Comparison of ENCODE assay signal across 8 mouse cellular contexts in the genomic region with DNA sequence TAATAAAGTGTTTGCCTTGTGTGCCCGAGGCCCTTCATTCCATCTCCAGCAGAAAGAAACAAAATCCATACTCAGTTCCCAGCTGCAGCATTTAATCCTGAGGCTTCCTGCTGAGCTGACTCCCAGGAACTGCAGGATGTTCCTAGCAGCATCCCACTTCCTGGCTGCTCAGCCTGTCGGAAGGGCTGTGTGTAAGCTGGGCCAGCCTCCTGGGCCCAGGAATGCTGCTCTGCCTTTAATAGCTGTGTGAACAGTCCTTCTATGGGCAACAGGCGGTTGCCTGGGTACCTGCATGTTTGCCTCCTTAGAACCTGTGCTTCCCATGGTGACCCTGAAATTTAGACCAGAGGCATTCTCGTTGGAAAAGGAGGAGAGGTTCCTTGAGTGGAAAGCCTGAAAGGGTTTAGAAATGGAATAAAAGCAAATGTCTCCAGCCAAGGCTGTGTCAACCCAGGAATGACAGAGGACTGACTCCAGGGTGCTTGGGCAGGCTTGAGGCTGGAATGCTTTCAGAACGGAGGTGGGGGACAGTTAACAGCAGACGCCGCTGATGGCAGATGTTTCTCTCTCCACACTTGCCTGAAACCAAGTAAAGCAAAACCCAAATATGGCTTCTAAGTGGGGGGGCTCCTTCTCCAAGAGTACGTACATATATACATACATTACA. TPM values are rescaled to one million over a fixed set of nuclear protein-coding genes. Genes with fewer than 3 reads are reported as not detected.
DNase-seq lines count a peak whose midpoint lies in the region; ATAC-seq and TF ChIP-seq lines count a peak whose summit lies in the region.

No protein-coding gene starts in this region.

- peak overlapping the region; percentile 71 for H3K4me3 ChIP-seq in forebrain, embryonic 14.5 days (ENCODE audit: low read depth, low read length)
- H3K4me3 ChIP-seq in lung, postnatal 0 days (ENCODE audit: low read depth, low read length) = peak overlapping the region; percentile 74

- peak overlapping the region; percentile 100 for H3K4me2 ChIP-seq in forebrain, embryonic 14.5 days (ENCODE audit: low read length)
- H3K4me2 ChIP-seq in lung, postnatal 0 days (replicated peaks; ENCODE audit: low read depth, low read length) = peak overlapping the region; percentile 100

- no peak overlapping the region for H3K27ac ChIP-seq in forebrain, embryonic 14.5 days (ENCODE audit: low read depth, low read length)
- H3K27ac ChIP-seq in lung, postnatal 0 days (ENCODE audit: low read length) = peak overlapping the region; percentile 97

- H3K27me3 ChIP-seq in forebrain, embryonic 14.5 days (replicated peaks; ENCODE audit: control insufficient read depth, insufficient read depth, low read length) = peaks cover 15% of the 10 kb centered on the region
- no peaks in the 10 kb centered on the region for H3K27me3 ChIP-seq in lung, postnatal 0 days (replicated peaks; ENCODE audit: insufficient read depth, low read length)

- no peak for ATAC-seq in forebrain, embryonic 14.5 days
- ATAC-seq in lung, postnatal 0 days = peak; percentile 20
- ATAC-seq in megakaryocyte-erythroid progenitor cell, adult 5-6 weeks (replicated peaks; ENCODE audit: low FRiP score, low TSS enrichment, poor library complexity, severe bottlenecking) = no peak
- ATAC-seq in megakaryocyte progenitor cell, adult 5-6 weeks (replicated peaks; ENCODE audit: poor library complexity) = no peak

- DNase-seq in right cerebral cortex, postnatal 25 days = peak; percentile 23
- DNase-seq in right cerebral cortex, postnatal 14 days = no peak
- no peak for DNase-seq in forebrain, embryonic 14.5 days (ENCODE audit: low spot score)
- DNase-seq in kidney, adult 11 months = peak; percentile 70
- DNase-seq in lung, postnatal 0 days (ENCODE audit: low spot score) = peak; percentile 83
- DNase-seq in adrenal gland, postnatal 4 days (ENCODE audit: low spot score in 2 of 2) = no peak

- TF ChIP-seq CTCF in lung, postnatal 0 days (IDR thresholded peaks at IDR 0.05) = no peak

- H3K9me3 ChIP-seq in forebrain, embryonic 14.5 days (replicated peaks; ENCODE audit: control insufficient read depth, low read length) = no peaks in the 10 kb centered on the region
- no peaks in the 10 kb centered on the region for H3K9me3 ChIP-seq in lung, postnatal 0 days (ENCODE audit: low read length)

- TF ChIP-seq EP300 in lung, postnatal 0 days (IDR thresholded peaks at IDR 0.05) = no peak

- 4% methylated on average over 8 of the region's 8 CpGs for WGBS in forebrain, embryonic 14.5 days
- WGBS in lung, postnatal 0 days = 8% methylated on average over 8 of the region's 8 CpGs

- peak overlapping the region; percentile 66; the same call in 1 of the 2 replicates for H3K9ac ChIP-seq in forebrain, embryonic 14.5 days (ENCODE audit: low read length)
- peak overlapping the region; percentile 73; the same call in 1 of the 2 replicates for H3K9ac ChIP-seq in lung, postnatal 0 days (replicated peaks; ENCODE audit: low read depth)

- H3K36me3 ChIP-seq in forebrain, embryonic 14.5 days (ENCODE audit: control insufficient read depth, insufficient read depth, low read length) = no peaks in the 10 kb centered on the region
- H3K36me3 ChIP-seq in lung, postnatal 0 days (ENCODE audit: insufficient read depth, low read length) = peaks cover 2% of the 10 kb centered on the region; the same call in 1 of the 2 replicates

- peaks cover 15% of the 10 kb centered on the region for H3K4me1 ChIP-seq in forebrain, embryonic 14.5 days (ENCODE audit: control insufficient read depth, insufficient read depth, low read length)
- peaks cover 18% of the 10 kb centered on the region for H3K4me1 ChIP-seq in lung, postnatal 0 days (ENCODE audit: insufficient read depth, low read depth, low read length)

RNA-seq across cellular contexts. Expression of a gene that starts 1.0 kb away (rescaled TPM):
- 0.69 and 1.8 TPM in 2 replicates for polyA plus RNA-seq in forebrain, embryonic 14.5 days (2014; fragmentation: Nextera tagmentation; extraction: Ambion mirVana)
- 13.4 and 13.7 TPM in 2 replicates for polyA plus RNA-seq in lung, postnatal 0 days (2015; fragmentation: Nextera tagmentation; extraction: Ambion mirVana)
- total RNA-seq in megakaryocyte-erythroid progenitor cell, adult 5-6 weeks (2014; fragmentation: Nextera tagmentation) = 7.0 and 7.6 TPM in 2 replicates
- total RNA-seq in megakaryocyte-erythroid progenitor cell, adult 5-6 weeks (2017) = 5.1 and 8.3 TPM in 2 replicates
- total RNA-seq in adrenal gland, postnatal 4 days (2021) = 10 to 100 TPM; 18.8 to 19.3 TPM
- 3.4 and 3.6 TPM in 2 replicates for total RNA-seq in megakaryocyte progenitor cell, adult 5-6 weeks (2015)
- 6.6 and 7.9 TPM in 2 replicates for total RNA-seq in megakaryocyte progenitor cell, adult 5-6 weeks (2017)

RNA-seq across cellular contexts. Expression of a gene that starts 11.6 kb away (rescaled TPM):
- 11.8 and 14.6 TPM in 2 replicates for polyA plus RNA-seq in forebrain, embryonic 14.5 days (2014; fragmentation: Nextera tagmentation; extraction: Ambion mirVana)
- polyA plus RNA-seq in lung, postnatal 0 days (2015; fragmentation: Nextera tagmentation; extraction: Ambion mirVana) = 18.0 TPM in 2 replicates
- total RNA-seq in megakaryocyte-erythroid progenitor cell, adult 5-6 weeks (2014; fragmentation: Nextera tagmentation) = 0.15 and 0.52 TPM in 2 replicates
- total RNA-seq in megakaryocyte-erythroid progenitor cell, adult 5-6 weeks (2017) = 0.09 and 1.5 TPM in 2 replicates
- total RNA-seq in adrenal gland, postnatal 4 days (2021) = 10 to 100 TPM; 24.8 to 28.0 TPM
- 2.8 and 4.6 TPM in 2 replicates for total RNA-seq in megakaryocyte progenitor cell, adult 5-6 weeks (2015)
- total RNA-seq in megakaryocyte progenitor cell, adult 5-6 weeks (2017) = 1.0 and 2.7 TPM in 2 replicates

RNA-seq across cellular contexts. Expression of a gene that starts 18.8 kb away (rescaled TPM):
- polyA plus RNA-seq in forebrain, embryonic 14.5 days (2014; fragmentation: Nextera tagmentation; extraction: Ambion mirVana) = 29.7 and 30.0 TPM in 2 replicates
- polyA plus RNA-seq in lung, postnatal 0 days (2015; fragmentation: Nextera tagmentation; extraction: Ambion mirVana) = 31.0 and 33.3 TPM in 2 replicates
- total RNA-seq in megakaryocyte-erythroid progenitor cell, adult 5-6 weeks (2014; fragmentation: Nextera tagmentation) = 2.1 and 7.3 TPM in 2 replicates
- 1.4 and 9.6 TPM in 2 replicates for total RNA-seq in megakaryocyte-erythroid progenitor cell, adult 5-6 weeks (2017)
- total RNA-seq in adrenal gland, postnatal 4 days (2021) = 10 to 100 TPM; 35.6 to 41.8 TPM
- 7.2 and 8.0 TPM in 2 replicates for total RNA-seq in megakaryocyte progenitor cell, adult 5-6 weeks (2015)
- total RNA-seq in megakaryocyte progenitor cell, adult 5-6 weeks (2017) = 6.1 and 6.4 TPM in 2 replicates

RNA-seq across cellular contexts. Expression of a gene that starts 19.9 kb away (rescaled TPM):
- polyA plus RNA-seq in forebrain, embryonic 14.5 days (2014; fragmentation: Nextera tagmentation; extraction: Ambion mirVana) = 17.2 and 21.6 TPM in 2 replicates
- polyA plus RNA-seq in lung, postnatal 0 days (2015; fragmentation: Nextera tagmentation; extraction: Ambion mirVana) = 13.2 and 13.7 TPM in 2 replicates
- 6.6 and 27.2 TPM in 2 replicates for total RNA-seq in megakaryocyte-erythroid progenitor cell, adult 5-6 weeks (2014; fragmentation: Nextera tagmentation)
- 7.0 and 10.6 TPM in 2 replicates for total RNA-seq in megakaryocyte-erythroid progenitor cell, adult 5-6 weeks (2017)
- total RNA-seq in adrenal gland, postnatal 4 days (2021) = 10 to 100 TPM; 16.8 to 17.0 TPM
- total RNA-seq in megakaryocyte progenitor cell, adult 5-6 weeks (2015) = 7.4 and 10.3 TPM in 2 replicates
- total RNA-seq in megakaryocyte progenitor cell, adult 5-6 weeks (2017) = 4.8 and 6.6 TPM in 2 replicates

RNA-seq across cellular contexts. Expression of a gene that starts 30.8 kb away (rescaled TPM):
- 0.32 and 0.70 TPM in 2 replicates for polyA plus RNA-seq in forebrain, embryonic 14.5 days (2014; fragmentation: Nextera tagmentation; extraction: Ambion mirVana)
- 0.21 and 0.35 TPM in 2 replicates for polyA plus RNA-seq in lung, postnatal 0 days (2015; fragmentation: Nextera tagmentation; extraction: Ambion mirVana)
- total RNA-seq in megakaryocyte-erythroid progenitor cell, adult 5-6 weeks (2014; fragmentation: Nextera tagmentation) = 0.74 TPM in 1 of 2 replicates, not detected in the other
- total RNA-seq in megakaryocyte-erythroid progenitor cell, adult 5-6 weeks (2017) = 0.88 TPM in 1 of 2 replicates, not detected in the other
- total RNA-seq in adrenal gland, postnatal 4 days (2021) = under 1 TPM; 0.25 to 0.37 TPM
- 0.71 and 0.91 TPM in 2 replicates for total RNA-seq in megakaryocyte progenitor cell, adult 5-6 weeks (2015)
- 1.2 and 3.2 TPM in 2 replicates for total RNA-seq in megakaryocyte progenitor cell, adult 5-6 weeks (2017)

Comparison
In these comparisons a context has a peak if more than half of its experiments do, and no peak if none do; other contexts are left out.
1. DNase-seq: peak in right cerebral cortex, postnatal 25 days (single experiment), kidney, adult 11 months (single experiment) and lung, postnatal 0 days (single experiment); none in right cerebral cortex, postnatal 14 days (single experiment), forebrain, embryonic 14.5 days (single experiment) and adrenal gland, postnatal 4 days (0 of 2).
2. RNA of a gene that starts 11.6 kb away (total RNA-seq): 24.8 to 28.0 TPM in adrenal gland, postnatal 4 days; 1.0 to 4.6 TPM in megakaryocyte progenitor cell, adult 5-6 weeks and 0.09 to 1.5 TPM in megakaryocyte-erythroid progenitor cell, adult 5-6 weeks; every median in the first group is over 4 times any median in the second.